Mouse (Mus musculus): ENCODE measurements around the gene Thoc5.

Gene Thoc5

DNA sequence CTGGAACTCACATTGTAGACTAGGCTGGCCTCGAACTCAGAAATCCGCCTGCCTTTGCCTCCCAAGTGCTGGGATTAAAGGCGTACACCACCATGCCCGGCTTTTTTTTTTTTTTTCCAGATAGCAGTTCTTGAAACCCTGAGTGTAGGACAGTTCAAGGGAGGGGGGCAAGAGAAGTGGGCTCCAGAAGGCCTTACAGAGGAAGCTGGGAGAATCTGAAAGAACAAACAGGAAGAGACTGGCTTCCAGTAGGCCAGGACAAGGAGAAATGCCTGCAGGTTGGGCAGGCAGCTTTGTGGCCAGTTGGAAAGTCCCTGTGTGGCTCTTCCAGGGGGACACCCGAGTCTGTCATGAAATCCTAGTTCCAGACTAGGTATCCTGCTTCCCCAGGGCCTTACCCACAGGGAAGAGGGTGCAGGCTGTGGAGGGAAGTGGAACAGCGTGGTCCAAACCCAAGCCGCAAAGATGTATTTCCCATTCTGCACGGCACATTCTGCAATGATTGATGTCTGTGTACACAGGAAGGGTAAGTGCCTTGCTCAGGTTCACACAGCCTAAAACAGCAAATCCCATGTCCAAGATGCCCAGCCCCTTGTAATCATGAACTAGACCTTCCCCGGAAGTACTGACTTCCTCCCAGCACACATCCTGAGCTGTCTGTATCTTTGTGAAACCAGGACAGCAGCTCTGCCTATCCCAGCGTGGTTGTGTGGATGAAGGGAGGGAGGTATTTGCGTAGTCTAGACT lies 79.4 kb downstream of the Thoc5 start:
- Histone ChIP-seq H3K9me3 (ENCODE audit: low read length) (no peaks in the 10 kb centered on the region), H3K36me3 (ENCODE audit: insufficient read depth, low read length) (no peaks in the 10 kb centered on the region), H3K27me3 (ENCODE audit: insufficient read depth, low read length) (peaks cover 3% of the 10 kb centered on the region; the same call in 1 of the 2 replicates), H3K4me1 (replicated peaks; ENCODE audit: low read depth, low read length) (peaks cover 9% of the 10 kb centered on the region; the same call in 1 of the 2 replicates), H3K4me3 (replicated peaks; ENCODE audit: low read length) (no peak overlapping the region)
- TF ChIP-seq CTCF (conservative IDR thresholded peaks at IDR 0.05; ENCODE audit: low read length) (no peak), POU5F1 (IDR thresholded peaks at IDR 0.05; ENCODE audit: borderline replicate concordance, low read length) (no peak), NANOG (IDR thresholded peaks at IDR 0.05; ENCODE audit: borderline replicate concordance, low read length) (no peak)

DNA sequence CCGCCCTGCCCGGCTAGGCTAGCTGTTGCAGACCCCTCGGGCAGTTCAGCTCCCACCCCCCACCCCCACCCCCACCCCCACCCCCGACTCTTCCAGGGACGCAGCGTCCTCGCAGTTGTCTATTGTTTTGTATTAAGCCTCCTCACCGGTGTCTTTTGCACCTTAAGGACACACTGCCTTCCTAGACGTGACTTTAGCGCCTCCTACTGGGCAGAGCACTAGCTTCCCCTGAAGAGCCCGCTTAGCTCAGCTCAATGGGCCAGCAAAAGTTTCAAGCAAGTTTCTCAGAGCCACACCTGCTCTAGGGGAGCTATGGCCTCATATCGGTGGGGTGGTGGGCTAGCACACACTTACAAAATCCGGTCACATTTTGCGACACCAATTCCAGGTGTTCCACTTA lies 80.5 kb downstream of the Thoc5 start:
- H3K36me3 ChIP-seq (ENCODE audit: insufficient read depth, low read length) = no peaks in the 10 kb centered on the region
- H3K4me1 ChIP-seq (replicated peaks; ENCODE audit: low read depth, low read length) = peaks cover 9% of the 10 kb centered on the region; the same call in 1 of the 2 replicates
- no peak for TF ChIP-seq POU5F1 (IDR thresholded peaks at IDR 0.05; ENCODE audit: borderline replicate concordance, low read length)
- TF ChIP-seq NANOG (IDR thresholded peaks at IDR 0.05; ENCODE audit: borderline replicate concordance, low read length) = no peak
- peak; percentile 92 for TF ChIP-seq CTCF (conservative IDR thresholded peaks at IDR 0.05; ENCODE audit: low read length)
- H3K27me3 ChIP-seq (ENCODE audit: insufficient read depth, low read length) = peaks cover 3% of the 10 kb centered on the region; the same call in 1 of the 2 replicates
- no peaks in the 10 kb centered on the region for H3K9me3 ChIP-seq (ENCODE audit: low read length)
- no peak overlapping the region for H3K4me3 ChIP-seq (replicated peaks; ENCODE audit: low read length)

Data from E14TG2a.4 (cell line).